Mouse (Mus musculus): ENCODE measurements around the gene Tmem121b. TPM values are rescaled to one million over a fixed set of nuclear protein-coding genes. Genes with fewer than 3 reads are reported as not detected.

The Tmem121b gene
- total and polyA plus RNA-seq, 3 experiments = not detected

DNA sequence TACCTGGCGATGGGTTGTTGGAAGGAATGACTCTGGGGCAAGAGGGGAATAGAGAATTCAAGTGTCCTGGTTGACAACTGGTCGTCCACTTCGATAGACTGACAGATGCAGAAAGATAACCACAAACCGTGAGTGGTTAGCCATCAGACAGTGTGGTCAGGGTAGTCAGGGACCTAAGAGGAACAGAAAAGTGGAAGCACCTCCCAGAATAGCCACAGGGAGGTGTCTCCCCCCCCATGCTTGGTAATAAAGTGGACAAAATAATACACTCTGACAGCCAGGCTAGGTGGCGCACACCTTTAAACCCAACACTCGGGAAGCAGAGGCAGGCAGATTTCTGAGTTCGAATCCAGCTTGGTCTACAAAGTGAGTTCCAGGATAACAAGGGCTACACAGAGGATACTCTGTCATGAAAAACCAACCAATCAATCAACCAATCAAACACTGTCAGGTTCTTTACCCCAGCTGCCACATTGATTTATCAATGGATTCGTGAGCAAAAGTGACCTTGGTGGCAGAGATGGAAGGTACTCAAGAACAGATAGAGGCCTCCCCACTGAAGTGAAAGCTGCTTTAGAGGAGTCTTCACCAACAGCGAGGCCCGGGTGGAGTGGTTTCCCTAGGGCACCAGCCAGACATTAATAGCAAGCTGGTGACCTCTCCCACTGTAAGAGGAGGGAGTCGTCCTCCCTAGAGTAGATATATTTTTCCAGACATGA, 41.1 kb downstream of the Tmem121b start:
- no peaks in the 10 kb centered on the region for H3K27me3 ChIP-seq (replicated peaks)
- in situ Hi-C loops (cut with MboI; ENCODE audit: low pct_ligation_motif_present, low pct_unique_long_range_greater_than_20kb, low sequenced_read_pairs) (no loop called here), dilution Hi-C loops (cut with MboI; ENCODE audit: extremely low pct_ligation_motif_present, extremely low pct_unique_long_range_greater_than_20kb, low sequenced_read_pairs) (no loop called here)
- H3K4me2 ChIP-seq (ENCODE audit: insufficient read depth, low read depth, poor library complexity, severe bottlenecking) = 0 out of 2 replicates have a peak overlapping the region, but pooled peaks have one; percentile 14
- no peaks in the 10 kb centered on the region for H3K9me3 ChIP-seq (replicated peaks; ENCODE audit: low read length)
- no peak overlapping the region for H3K9ac ChIP-seq (ENCODE audit: insufficient read depth, low read depth)
- peaks cover 18 to 24% of the 10 kb centered on the region in 2 experiments for H3K4me1 ChIP-seq (ENCODE audit: control insufficient read depth in 1 of 2, insufficient read depth in 2 of 2)
- H3K36me3 ChIP-seq (replicated peaks in 1 of 2; ENCODE audit: control insufficient read depth in 1 of 2, insufficient read depth in 1 of 2, low read length in 1 of 2) = no peaks in the 10 kb centered on the region
- H3K4me3 ChIP-seq (replicated peaks in 1 of 3; ENCODE audit: low read depth in 2 of 3, low read length in 2 of 3, poor library complexity in 1 of 3) = no peak overlapping the region
- peak; percentile 61 for DNase-seq (ENCODE audit: extremely low read depth)
- peak; percentile 35; the same call in 1 of the 2 replicates for TF ChIP-seq CHD2 (IDR thresholded peaks at IDR 0.05; ENCODE audit: low read length)
- TF ChIP-seq MAZ (IDR thresholded peaks at IDR 0.05; ENCODE audit: low read depth, low read length) = 0 out of 2 replicates have a peak, but pooled peaks have one; percentile 29
- no peak for TF ChIP-seq ZMIZ1 (IDR thresholded peaks at IDR 0.05; ENCODE audit: low read depth, low read length)
- TF ChIP-seq TBP (conservative IDR thresholded peaks at IDR 0.05; ENCODE audit: low read depth, low read length) = 0 out of 2 replicates have a peak, but pooled peaks have one; percentile 56
- 0 out of 2 replicates have a peak, but pooled peaks have one; percentile 28 for TF ChIP-seq ELF1 (IDR thresholded peaks at IDR 0.05; ENCODE audit: low read depth, low read length)
- no peak for TF ChIP-seq E2F4 (IDR thresholded peaks at IDR 0.05; ENCODE audit: insufficient replicate concordance, low read depth, low read length)
- TF ChIP-seq CTCF (conservative IDR thresholded peaks at IDR 0.05 in 1 of 2, IDR thresholded peaks at IDR 0.05 in 1 of 2; ENCODE audit: low read depth in 2 of 2, low read length in 2 of 2) = peak in 1 of 2 experiments; percentile 47; a peak in 2 of 4 replicates
- TF ChIP-seq ETS1 (conservative IDR thresholded peaks at IDR 0.05; ENCODE audit: low read depth, low read length) = peak; percentile 28; the same call in 1 of the 2 replicates
- no peak for TF ChIP-seq USF1 (IDR thresholded peaks at IDR 0.05; ENCODE audit: low read depth, low read length)
- TF ChIP-seq USF2 (conservative IDR thresholded peaks at IDR 0.05; ENCODE audit: low read depth, low read length) = no peak
- peak; percentile 84 for TF ChIP-seq BHLHE40 (IDR thresholded peaks at IDR 0.05; ENCODE audit: low read depth, low read length)
- peak; percentile 22 for TF ChIP-seq SMC3 (IDR thresholded peaks at IDR 0.05; ENCODE audit: low read depth, low read length)
- TF ChIP-seq MEF2A (IDR thresholded peaks at IDR 0.05; ENCODE audit: borderline replicate concordance, low read depth, low read length) = peak; percentile 76
- no peaks in the 10 kb centered on the region for H3K79me2 ChIP-seq (replicated peaks; ENCODE audit: control insufficient read depth, extremely low read depth, insufficient read depth, poor library complexity, severe bottlenecking)
- H3K27ac ChIP-seq (ENCODE audit: insufficient read depth, low read depth) = no peak overlapping the region

DNA sequence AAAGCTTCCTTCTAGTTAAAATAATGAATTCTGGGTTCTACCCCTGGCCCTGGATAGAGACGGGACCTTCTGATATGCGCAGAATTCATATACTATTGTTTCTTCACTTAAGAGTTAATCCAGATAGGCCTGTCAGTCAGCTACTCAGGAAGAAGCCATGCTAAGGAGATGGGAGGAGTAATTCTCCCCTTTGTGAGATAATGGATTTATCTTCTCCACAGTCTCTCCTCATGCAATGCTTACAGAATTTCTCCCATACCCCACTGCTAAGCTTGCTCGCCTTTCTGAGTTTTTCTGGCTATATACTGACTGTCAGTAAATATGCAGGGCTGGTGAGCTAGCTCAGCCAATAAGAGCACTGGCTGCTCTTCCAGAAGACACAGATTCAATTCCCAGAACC, 43.4 kb downstream of the Tmem121b start:
- no peak overlapping the region for H3K4me3 ChIP-seq (replicated peaks in 1 of 3; ENCODE audit: low read depth in 2 of 3, low read length in 2 of 3, poor library complexity in 1 of 3)
- no peaks in the 10 kb centered on the region for H3K79me2 ChIP-seq (replicated peaks; ENCODE audit: control insufficient read depth, extremely low read depth, insufficient read depth, poor library complexity, severe bottlenecking)
- H3K9ac ChIP-seq (ENCODE audit: insufficient read depth, low read depth) = no peak overlapping the region
- no peak overlapping the region for H3K27ac ChIP-seq (ENCODE audit: insufficient read depth, low read depth)
- dilution Hi-C loops (cut with MboI; ENCODE audit: extremely low pct_ligation_motif_present, extremely low pct_unique_long_range_greater_than_20kb, low sequenced_read_pairs) (no loop called here), in situ Hi-C loops (cut with MboI; ENCODE audit: low pct_ligation_motif_present, low pct_unique_long_range_greater_than_20kb, low sequenced_read_pairs) (no loop called here)
- DNase-seq (ENCODE audit: extremely low read depth) = no peak
- peaks cover 18 to 24% of the 10 kb centered on the region in 2 experiments for H3K4me1 ChIP-seq (ENCODE audit: control insufficient read depth in 1 of 2, insufficient read depth in 2 of 2)
- H3K36me3 ChIP-seq (replicated peaks in 1 of 2; ENCODE audit: control insufficient read depth in 1 of 2, insufficient read depth in 1 of 2, low read length in 1 of 2) = no peaks in the 10 kb centered on the region
- H3K4me2 ChIP-seq (ENCODE audit: insufficient read depth, low read depth, poor library complexity, severe bottlenecking) = no peak overlapping the region
- no peaks in the 10 kb centered on the region for H3K9me3 ChIP-seq (replicated peaks; ENCODE audit: low read length)
- TF ChIP-seq ZMIZ1 (IDR thresholded peaks at IDR 0.05; ENCODE audit: low read depth, low read length) (no peak), USF2 (conservative IDR thresholded peaks at IDR 0.05; ENCODE audit: low read depth, low read length) (no peak), CHD2 (IDR thresholded peaks at IDR 0.05; ENCODE audit: low read length) (no peak), MYC (IDR thresholded peaks at IDR 0.05; ENCODE audit: low read depth, low read length) (no peak), POLR2A (IDR thresholded peaks at IDR 0.05; ENCODE audit: low read depth, low read length) (no peak), JUN (IDR thresholded peaks at IDR 0.05; ENCODE audit: insufficient read depth, low read depth, low read length) (no peak), NELFE (IDR thresholded peaks at IDR 0.05; ENCODE audit: low read depth, low read length) (no peak), HCFC1 (IDR thresholded peaks at IDR 0.05; ENCODE audit: low read depth, low read length) (no peak), TCF12 (IDR thresholded peaks at IDR 0.05; ENCODE audit: low read depth, low read length) (no peak), MAX (IDR thresholded peaks at IDR 0.05; ENCODE audit: low read length) (no peak), PAX5 (IDR thresholded peaks at IDR 0.05; ENCODE audit: low read length) (no peak), RAD21 (IDR thresholded peaks at IDR 0.05; ENCODE audit: low read depth, low read length) (no peak), UBTF (IDR thresholded peaks at IDR 0.05; ENCODE audit: low read depth, low read length) (no peak), KAT2A (IDR thresholded peaks at IDR 0.05; ENCODE audit: insufficient replicate concordance, low read length) (no peak), JUND (conservative IDR thresholded peaks at IDR 0.05; ENCODE audit: low read depth, low read length) (no peak), ELF1 (IDR thresholded peaks at IDR 0.05; ENCODE audit: low read depth, low read length) (no peak), IRF4 (IDR thresholded peaks at IDR 0.05; ENCODE audit: low read depth, low read length) (no peak)
- no peaks in the 10 kb centered on the region for H3K27me3 ChIP-seq (replicated peaks)
